Mouse (Mus musculus): ENCODE results near the gene Otof.

The Otof gene

GRCm38 (mm10) chr5:30341601-30342365, 119.9 kb downstream of the Otof start:
- DNase-seq (ENCODE audit: low spot score in 2 of 2): no peak

- DNase-seq (ENCODE audit: low spot score in 2 of 2): no peak
These were observed 120.9 kb downstream of the Otof start for GRCm38 (mm10) chr5:30340815-30341214.

Data from spleen, postnatal 4 days (tissue).